Mouse (Mus musculus) liver, adult 2 months (tissue): ENCODE data around the gene Tssk3. TPM values are rescaled to one million over a fixed set of nuclear protein-coding genes. Genes with fewer than 3 reads are reported as not detected.

ENCODE experiments used
- DNase-seq: peaks from one replicate; pipeline ENCODE4 v3.0.0-alpha.2; 2011; ENCODE audit warnings: low read depth, low spot score; ENCODE audit errors: extremely low read depth
- H3K27ac ChIP-seq: fragments of 200-500 bp; replicated peaks from 2 replicates; pipeline ENCODE4 v1.5.1; 2012; ENCODE audit warnings: low read depth, mild to moderate bottlenecking, control low read depth, inconsistent platforms, low read length; ENCODE audit not compliant: insufficient read depth
- H3K27me3 ChIP-seq: fragments of 200-500 bp; 2 replicates; pipeline ENCODE4 v1.6.1; 2012; ENCODE audit warnings: mild to moderate bottlenecking, moderate library complexity, low read length, inconsistent platforms; ENCODE audit not compliant: control insufficient read depth, insufficient read depth
- H3K36me3 ChIP-seq: fragments of 200-500 bp; 2 replicates; pipeline ENCODE4 v1.6.1; 2012; ENCODE audit warnings: low read length, inconsistent platforms; ENCODE audit not compliant: control insufficient read depth, insufficient read depth
- H3K4me1 ChIP-seq: fragments of 200-500 bp; 2 replicates; pipeline ENCODE4 v1.6.1; 2011; ENCODE audit warnings: low read length; ENCODE audit not compliant: control insufficient read depth, insufficient read depth
- H3K4me3 ChIP-seq: fragments of 200-500 bp; 2 replicates; pipeline ENCODE4 v1.5.1; 2011; ENCODE audit warnings: low read depth, mild to moderate bottlenecking, control low read depth, low read length, moderate library complexity; ENCODE audit not compliant: insufficient read depth
- H3K79me2 ChIP-seq: fragments of 200-500 bp; 2 replicates; pipeline ENCODE4 v1.6.1; 2012; ENCODE audit warnings: inconsistent platforms, mild to moderate bottlenecking, low read length, moderate library complexity; ENCODE audit not compliant: control insufficient read depth, insufficient read depth
- H3K9ac ChIP-seq: fragments of 200-500 bp; 2 replicates; pipeline ENCODE4 v1.6.1; 2012; ENCODE audit warnings: low read depth, mild to moderate bottlenecking, control low read depth, inconsistent platforms, low read length
- CTCF ChIP-seq: fragments of 200-500 bp; IDR thresholded peaks from 2 replicates; pipeline ENCODE4 v1.5.1; 2011; ENCODE audit warnings: low read depth, low read length, control low read depth
- POLR2A ChIP-seq: fragments of 200-500 bp; IDR thresholded peaks from 2 replicates; pipeline ENCODE4 v1.6.1; 2011; ENCODE audit warnings: low read length, control low read depth; ENCODE audit not compliant: insufficient read depth; ENCODE audit errors: extremely low read depth
- WGBS: fragments of 180-500 bp; shearing (Covaris S2); methylation state at CpG from one replicate; pipeline ENCODE4 v1.1.7; 2018; 5-methylcytosine and 5-hydroxymethylcytosine counted together
- polyA plus RNA-seq: library from polyadenylated mRNA; depleted of rRNA; stranded (reverse); fragments of >200 nt; gene quantifications from 2 replicates; pipeline ENCODE4 v1.2.3, GENCODE M21; 2012
- total RNA-seq: library from RNA; depleted of rRNA; stranded (reverse); fragments of >200 nt; gene quantifications from 2 replicates; pipeline ENCODE4 v1.2.3, GENCODE M21; 2014

Tssk3 gene
- total and polyA plus RNA-seq, 2 experiments: not detected

GRCm38 (mm10) chr4:129450851-129451250, 40.0 kb downstream of the Tssk3 start:
- H3K27me3 ChIP-seq: no peaks in the 10 kb centered on the region
- no peaks in the 10 kb centered on the region for H3K79me2 ChIP-seq
- H3K4me1 ChIP-seq: no peaks in the 10 kb centered on the region; the same call in 1 of the 2 replicates
- no peak overlapping the region for H3K27ac ChIP-seq
- no peak overlapping the region for H3K4me3 ChIP-seq
- TF ChIP-seq CTCF: no peak
- no peak for TF ChIP-seq POLR2A
- no peak overlapping the region for H3K9ac ChIP-seq
- WGBS: 63% methylated on average over 2 of the region's 2 CpGs
- H3K36me3 ChIP-seq: no peaks in the 10 kb centered on the region
- DNase-seq: no peak

DNA sequence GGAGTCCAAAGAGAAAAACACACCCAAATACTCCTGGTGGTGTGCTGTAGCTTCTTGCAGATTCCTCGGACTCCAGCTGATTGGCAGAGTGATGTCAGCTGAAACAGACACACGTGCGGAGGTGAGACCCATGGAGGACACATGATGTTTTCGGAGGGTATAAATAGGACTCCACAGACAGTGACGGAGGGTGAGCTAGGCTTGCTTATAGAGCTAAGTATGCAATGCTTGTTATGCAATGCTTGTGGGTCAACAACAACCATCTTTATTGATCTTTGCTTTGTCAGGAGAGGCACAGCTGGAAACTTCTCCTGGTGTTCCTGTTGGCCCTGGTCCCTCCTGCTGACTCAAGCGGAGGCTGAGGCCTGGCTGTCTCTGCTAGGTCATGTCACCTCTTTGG, 42.1 kb downstream of the Tssk3 start:
- Histone ChIP-seq H3K27ac (no peak overlapping the region), H3K27me3 (no peaks in the 10 kb centered on the region; the same call in 1 of the 2 replicates), H3K79me2 (no peaks in the 10 kb centered on the region), H3K4me3 (no peak overlapping the region), H3K4me1 (no peaks in the 10 kb centered on the region; the same call in 1 of the 2 replicates), H3K36me3 (no peaks in the 10 kb centered on the region), H3K9ac (no peak overlapping the region)
- no peak for TF ChIP-seq CTCF
- no peak for TF ChIP-seq POLR2A
- WGBS: 46% methylated on average over 6 of the region's 6 CpGs
- peak; percentile 82 for DNase-seq

DNA sequence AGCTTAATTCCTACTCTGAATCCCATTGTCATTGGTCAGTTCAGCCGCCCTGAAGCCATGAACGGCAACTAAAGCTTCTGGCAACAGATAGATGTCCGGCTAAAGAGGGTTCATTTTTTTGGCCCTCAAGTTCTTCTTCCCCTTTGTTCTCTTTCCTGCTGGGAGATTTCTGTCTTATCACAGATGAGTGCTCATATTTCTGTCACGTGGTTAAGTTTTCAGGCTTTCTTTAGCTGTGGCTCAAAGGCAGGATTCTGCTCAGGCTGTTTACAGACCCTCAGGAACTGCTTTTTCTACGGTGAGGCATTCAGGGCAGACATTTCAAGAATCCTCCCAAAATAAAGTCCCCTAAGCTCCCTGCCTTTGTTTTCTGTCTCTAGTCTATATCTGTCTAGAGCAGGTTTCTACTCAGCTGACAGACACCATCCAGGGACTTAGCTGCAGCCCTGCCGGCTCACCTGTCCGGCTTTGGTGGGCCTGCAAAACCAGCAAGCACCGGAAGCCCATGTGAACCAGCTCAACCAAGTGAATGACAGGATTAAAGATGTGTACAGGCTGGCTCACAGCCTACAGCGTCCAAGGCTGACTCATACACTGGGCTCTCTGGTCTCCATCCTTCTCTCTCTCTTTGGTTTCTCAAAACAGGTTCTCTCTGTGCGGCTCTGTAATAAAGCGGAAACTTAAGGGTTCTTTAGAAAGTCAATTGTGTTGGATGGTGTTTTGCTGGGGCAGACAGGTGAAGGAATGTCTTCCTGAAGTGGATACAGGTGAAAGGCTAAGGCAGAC, 42.9 kb downstream of the Tssk3 start:
- 81% methylated on average over 11 of the region's 11 CpGs for WGBS

DNA sequence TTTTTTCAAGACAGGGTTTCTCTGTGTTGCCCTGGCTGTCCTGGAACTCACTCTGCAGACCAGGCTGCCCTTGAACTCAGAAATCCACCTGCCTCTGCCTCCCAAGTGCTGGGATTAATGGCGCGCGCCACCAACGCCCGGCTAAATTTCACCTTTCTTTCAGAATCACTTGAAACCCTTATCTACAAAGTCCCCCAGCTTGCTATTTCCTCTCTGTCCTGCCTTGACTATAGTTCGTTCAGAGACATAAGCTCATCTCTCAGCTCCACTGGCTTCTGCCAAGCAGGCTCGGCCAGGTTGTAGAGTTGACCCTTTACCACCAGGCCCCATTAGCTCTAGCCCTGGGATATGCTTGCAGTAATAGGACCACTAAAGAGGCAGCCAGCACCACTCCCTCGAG, 43.5 kb downstream of the Tssk3 start:
- WGBS: 86% methylated on average over 8 of the region's 8 CpGs
- no peaks in the 10 kb centered on the region; the same call in 1 of the 2 replicates for H3K27me3 ChIP-seq
- H3K4me1 ChIP-seq: no peaks in the 10 kb centered on the region; the same call in 1 of the 2 replicates
- no peak overlapping the region for H3K4me3 ChIP-seq
- no peaks in the 10 kb centered on the region for H3K36me3 ChIP-seq
- H3K9ac ChIP-seq: no peak overlapping the region
- DNase-seq: no peak
- H3K27ac ChIP-seq: no peak overlapping the region
- no peak for TF ChIP-seq POLR2A
- TF ChIP-seq CTCF: no peak
- H3K79me2 ChIP-seq: no peaks in the 10 kb centered on the region

More for the DNA sequence above, 42.9 kb downstream of the Tssk3 start:
- Histone ChIP-seq H3K36me3 (no peaks in the 10 kb centered on the region), H3K79me2 (no peaks in the 10 kb centered on the region), H3K27ac (no peak overlapping the region), H3K9ac (no peak overlapping the region), H3K4me3 (no peak overlapping the region), H3K27me3 (no peaks in the 10 kb centered on the region; the same call in 1 of the 2 replicates), H3K4me1 (no peaks in the 10 kb centered on the region; the same call in 1 of the 2 replicates)
- no peak for DNase-seq
- TF ChIP-seq POLR2A: no peak
- TF ChIP-seq CTCF: no peak

GRCm38 (mm10) chr4:129441145-129441544, 49.7 kb downstream of the Tssk3 start:
- TF ChIP-seq CTCF (no peak), POLR2A (no peak)
- WGBS: 36% methylated on average over 6 of the region's 6 CpGs
- Histone ChIP-seq H3K4me1 (no peaks in the 10 kb centered on the region), H3K4me3 (no peak overlapping the region), H3K27ac (no peak overlapping the region), H3K36me3 (no peaks in the 10 kb centered on the region), H3K9ac (no peak overlapping the region), H3K79me2 (no peaks in the 10 kb centered on the region), H3K27me3 (peaks cover 4% of the 10 kb centered on the region; the same call in 1 of the 2 replicates)
- no peak for DNase-seq
